Mouse (Mus musculus): ENCODE data around the gene Lrrc57. TPM values are rescaled to one million over a fixed set of nuclear protein-coding genes. Genes with fewer than 3 reads are reported as not detected.

Lrrc57 gene
- 12.3 TPM for total RNA-seq (2023)

GRCm38 (mm10) chr2:120608830-120609723 is at the start of gene Lrrc57, which contains the start of gene Haus2:
Lrrc57 (minus strand) TSS chr2:120609520.
Haus2 (plus strand) TSS chr2:120609383.

GRCm38 (mm10) chr2:120628886-120629735 is 19.8 kb upstream of the Lrrc57 start, which contains the start of gene Stard9:
Stard9 (plus strand) TSS chr2:120629121.

GRCm38 (mm10) chr2:120566886-120567797 is 42.2 kb downstream of the Lrrc57 start, which contains the start of gene Snap23:
Snap23 (plus strand) TSS chr2:120567671.

GRCm38 (mm10) chr2:120563235-120563990 is 45.9 kb downstream of the Lrrc57 start, which contains the start of gene Zfp106:
Zfp106 (minus strand) TSS chr2:120563843.

Other genes starting within 250 kb of the Lrrc57 start
- 18.8 TPM for gene Ganc, start 205.6 kb downstream of the Lrrc57 start, total RNA-seq (2023)
- gene Tmem87a, start 205.4 kb downstream of the Lrrc57 start, total RNA-seq (2023), result 64.9 TPM
- gene Capn3, start 153.5 kb downstream of the Lrrc57 start, total RNA-seq (2023), result 0.73 TPM
- 61.8 TPM for gene Zfp106, start 45.7 kb downstream of the Lrrc57 start, total RNA-seq (2023)
- 23.0 TPM for gene Snap23, start 41.8 kb downstream of the Lrrc57 start, total RNA-seq (2023)
- 21.7 TPM for gene Haus2, start 137 bp downstream of the Lrrc57 start, total RNA-seq (2023)
- gene Stard9, start 19.6 kb upstream of the Lrrc57 start, total RNA-seq (2023), result 1.2 TPM
- gene Cdan1, start 240.6 kb upstream of the Lrrc57 start, total RNA-seq (2023), result 28.8 TPM
- gene Ttbk2, start 241.1 kb upstream of the Lrrc57 start, total RNA-seq (2023), result 10.1 TPM